Mouse (Mus musculus) forebrain, embryonic 13.5 days (tissue): Measurements from ENCODE around the gene Lrrc73. TPM values are rescaled to one million over a fixed set of nuclear protein-coding genes. Genes with fewer than 3 reads are reported as not detected.

Source experiments
- ATAC-seq: fragments of 200-750 bp; cut with Nextera tagmentation; 2 replicates; pipeline ENCODE4 v1.8.0; 2017
- H3K27ac ChIP-seq: fragments of 300-500 bp; sonication (generic); 2 replicates; pipeline ENCODE4 v1.5.1; 2015; ENCODE audit warnings: inconsistent platforms, mild to moderate bottlenecking, moderate library complexity
- H3K27me3 ChIP-seq: fragments of 300-500 bp; sonication (generic); 2 replicates; pipeline ENCODE4 v1.6.1; 2015; ENCODE audit warnings: mild to moderate bottlenecking, inconsistent platforms
- H3K36me3 ChIP-seq: fragments of 300-500 bp; sonication (generic); 2 replicates; pipeline ENCODE4 v1.6.1; 2015; ENCODE audit warnings: mild to moderate bottlenecking, inconsistent platforms; ENCODE audit not compliant: poor library complexity, severe bottlenecking
- H3K4me1 ChIP-seq: fragments of 300-500 bp; sonication (generic); 2 replicates; pipeline ENCODE4 v1.6.1; 2015; ENCODE audit warnings: inconsistent platforms
- H3K4me2 ChIP-seq: fragments of 300-500 bp; sonication (generic); 2 replicates; pipeline ENCODE4 v1.6.1; 2015; ENCODE audit warnings: inconsistent platforms, mild to moderate bottlenecking, moderate library complexity
- H3K4me3 ChIP-seq: fragments of 300-500 bp; sonication (generic); 2 replicates; pipeline ENCODE4 v1.5.1; 2015; ENCODE audit warnings: mild to moderate bottlenecking, inconsistent platforms
- H3K9ac ChIP-seq: fragments of 300-500 bp; sonication (generic); 2 replicates; pipeline ENCODE4 v1.6.1; 2015; ENCODE audit warnings: mild to moderate bottlenecking, inconsistent platforms
- H3K9me3 ChIP-seq: fragments of 300-500 bp; sonication (generic); replicated peaks from 2 replicates; pipeline ENCODE4 v1.6.1; 2016; ENCODE audit warnings: inconsistent platforms
- WGBS: fragments of 180-500 bp; shearing (Covaris S2); methylation state at CpG from one replicate; pipeline ENCODE4 v1.1.7; 2015; 5-methylcytosine and 5-hydroxymethylcytosine counted together
- polyA plus RNA-seq: library from polyadenylated mRNA; unstranded; fragments of >200 nt; fragmentation: Nextera tagmentation; extraction: Ambion mirVana; gene quantifications from 2 replicates; pipeline ENCODE4 v1.2.1, GENCODE M21; 2015

Gene Lrrc73
- polyA plus RNA-seq, 1 experiment from 2014 or later = 4.9 TPM

- Histone ChIP-seq H3K4me3 (no peak overlapping the region), H3K9me3 (no peaks in the 10 kb centered on the region), H3K4me1 (peaks cover 13% of the 10 kb centered on the region), H3K27ac (no peak overlapping the region), H3K36me3 (peaks cover 77% of the 10 kb centered on the region), H3K9ac (no peak overlapping the region; the same call in 1 of the 2 replicates), H3K27me3 (no peaks in the 10 kb centered on the region), H3K4me2 (no peak overlapping the region)
- WGBS = 51% methylated on average over 2 of the region's 2 CpGs
- no peak for ATAC-seq
These were observed 9.7 kb upstream of the Lrrc73 start for GRCm38 (mm10) chr17:46243624-46244023.

GRCm38 (mm10) chr17:46244579-46244978 is 8.8 kb upstream of the Lrrc73 start:
- peaks cover 73% of the 10 kb centered on the region for H3K36me3 ChIP-seq
- ATAC-seq = no peak
- H3K4me1 ChIP-seq = peaks cover 22% of the 10 kb centered on the region
- H3K4me2 ChIP-seq = no peak overlapping the region
- 84% methylated on average over 10 of the region's 10 CpGs for WGBS
- H3K9ac ChIP-seq = no peak overlapping the region
- H3K27ac ChIP-seq = no peak overlapping the region
- no peaks in the 10 kb centered on the region for H3K27me3 ChIP-seq
- H3K9me3 ChIP-seq = no peaks in the 10 kb centered on the region
- H3K4me3 ChIP-seq = no peak overlapping the region

GRCm38 (mm10) chr17:46247512-46248188 is 5.7 kb upstream of the Lrrc73 start, which contains the start of the genes Polr1c and Yipf3:
Gene Polr1c (minus strand): TSS chr17:46248054.
Gene Yipf3 (plus strand): TSS chr17:46248080.
- H3K4me1 ChIP-seq = peaks cover 22% of the 10 kb centered on the region
- peak within 1 kb of the TSS; percentile 79 for H3K4me3 ChIP-seq
- H3K9me3 ChIP-seq = no peaks in the 10 kb centered on the region
- H3K27me3 ChIP-seq = no peaks in the 10 kb centered on the region
- H3K4me2 ChIP-seq = peak within 1 kb of the TSS; percentile 94
- peak; percentile 95 for ATAC-seq
- peaks cover 73% of the 10 kb centered on the region for H3K36me3 ChIP-seq
- peak within 1 kb of the TSS; percentile 97 for H3K9ac ChIP-seq
- 1% methylated on average over 53 of the region's 53 CpGs for WGBS
- H3K27ac ChIP-seq = peak within 1 kb of the TSS; percentile 75

- Histone ChIP-seq H3K36me3 (peaks cover 68% of the 10 kb centered on the region), H3K27me3 (no peaks in the 10 kb centered on the region), H3K9ac (peak overlapping the region; percentile 97), H3K4me2 (peak overlapping the region; percentile 94), H3K27ac (peak overlapping the region; percentile 75), H3K9me3 (no peaks in the 10 kb centered on the region), H3K4me3 (peak overlapping the region; percentile 79), H3K4me1 (peaks cover 24% of the 10 kb centered on the region)
- WGBS = under 1% methylated on average over 33 of the region's 37 CpGs
- ATAC-seq = peak; percentile 44
These were observed 5.2 kb upstream of the Lrrc73 start for GRCm38 (mm10) chr17:46248189-46248522.

GRCm38 (mm10) chr17:46251174-46251573 is 2.2 kb upstream of the Lrrc73 start:
- no peaks in the 10 kb centered on the region for H3K9me3 ChIP-seq
- H3K4me3 ChIP-seq = no peak overlapping the region
- no peak overlapping the region for H3K27ac ChIP-seq
- H3K4me1 ChIP-seq = peaks cover 42% of the 10 kb centered on the region
- ATAC-seq = no peak
- H3K36me3 ChIP-seq = peaks cover 39% of the 10 kb centered on the region
- no peak overlapping the region for H3K9ac ChIP-seq
- H3K27me3 ChIP-seq = peaks cover 13% of the 10 kb centered on the region; the same call in 1 of the 2 replicates
- H3K4me2 ChIP-seq = no peak overlapping the region
- WGBS = 87% methylated on average over 7 of the region's 7 CpGs

- Histone ChIP-seq H3K4me3 (peak overlapping the region; percentile 74), H3K4me1 (peaks cover 31% of the 10 kb centered on the region), H3K27me3 (peaks cover 13% of the 10 kb centered on the region; the same call in 1 of the 2 replicates), H3K9ac (peak overlapping the region; percentile 84), H3K36me3 (peaks cover 53% of the 10 kb centered on the region), H3K4me2 (peak overlapping the region; percentile 88), H3K27ac (no peak overlapping the region), H3K9me3 (no peaks in the 10 kb centered on the region)
- no peak for ATAC-seq
- 53% methylated on average over 14 of the region's 14 CpGs for WGBS
These were observed 520 bp upstream of the Lrrc73 start for GRCm38 (mm10) chr17:46252571-46253451.

- Histone ChIP-seq H3K9ac (peak overlapping the region; percentile 84), H3K27me3 (peaks cover 13% of the 10 kb centered on the region; the same call in 1 of the 2 replicates), H3K4me3 (peak overlapping the region; percentile 74), H3K9me3 (no peaks in the 10 kb centered on the region), H3K27ac (peak overlapping the region; percentile 44; the same call in 1 of the 2 replicates), H3K36me3 (peaks cover 65% of the 10 kb centered on the region), H3K4me2 (peak overlapping the region; percentile 88), H3K4me1 (peaks cover 24% of the 10 kb centered on the region)
- ATAC-seq = peak; percentile 54
- WGBS = under 1% methylated on average over 43 of the region's 54 CpGs
These were observed 775 bp downstream of the Lrrc73 start for GRCm38 (mm10) chr17:46254106-46254505.

GRCm38 (mm10) chr17:46255147-46255546 is 1.8 kb downstream of the Lrrc73 start:
- WGBS = 38% methylated on average over 6 of the region's 6 CpGs
- Histone ChIP-seq H3K9ac (peak overlapping the region; percentile 84; the same call in 1 of the 2 replicates), H3K4me1 (peaks cover 20% of the 10 kb centered on the region), H3K4me3 (peak overlapping the region; percentile 74), H3K36me3 (peaks cover 65% of the 10 kb centered on the region), H3K27ac (no peak overlapping the region), H3K9me3 (no peaks in the 10 kb centered on the region), H3K4me2 (peak overlapping the region; percentile 88), H3K27me3 (peaks cover 13% of the 10 kb centered on the region; the same call in 1 of the 2 replicates)
- ATAC-seq = no peak

- peaks cover 16% of the 10 kb centered on the region for H3K4me1 ChIP-seq
- H3K27me3 ChIP-seq = peaks cover 13% of the 10 kb centered on the region; the same call in 1 of the 2 replicates
- H3K9ac ChIP-seq = no peak overlapping the region
- no peak for ATAC-seq
- no peak overlapping the region for H3K4me2 ChIP-seq
- no peak overlapping the region for H3K27ac ChIP-seq
- 86% methylated on average over 30 of the region's 30 CpGs for WGBS
- H3K4me3 ChIP-seq = no peak overlapping the region
- H3K36me3 ChIP-seq = peaks cover 74% of the 10 kb centered on the region
- no peaks in the 10 kb centered on the region for H3K9me3 ChIP-seq
These were observed 5.1 kb downstream of the Lrrc73 start for GRCm38 (mm10) chr17:46258279-46259053.

GRCm38 (mm10) chr17:46259675-46260074 is 6.3 kb downstream of the Lrrc73 start:
- Histone ChIP-seq H3K4me2 (no peak overlapping the region), H3K27ac (no peak overlapping the region), H3K9me3 (no peaks in the 10 kb centered on the region), H3K4me1 (peaks cover 8% of the 10 kb centered on the region), H3K27me3 (peaks cover 9% of the 10 kb centered on the region; the same call in 1 of the 2 replicates), H3K9ac (no peak overlapping the region), H3K36me3 (peaks cover 86% of the 10 kb centered on the region), H3K4me3 (no peak overlapping the region)
- 91% methylated on average over 17 of the region's 17 CpGs for WGBS
- no peak for ATAC-seq

GRCm38 (mm10) chr17:46262201-46262694 is 8.9 kb downstream of the Lrrc73 start:
- H3K4me1 ChIP-seq = no peaks in the 10 kb centered on the region
- H3K4me3 ChIP-seq = no peak overlapping the region
- H3K9ac ChIP-seq = no peak overlapping the region
- H3K27ac ChIP-seq = no peak overlapping the region
- ATAC-seq = no peak
- H3K27me3 ChIP-seq = no peaks in the 10 kb centered on the region
- peaks cover 90% of the 10 kb centered on the region for H3K36me3 ChIP-seq
- WGBS = 93% methylated on average over 5 of the region's 5 CpGs
- H3K4me2 ChIP-seq = no peak overlapping the region
- no peaks in the 10 kb centered on the region for H3K9me3 ChIP-seq
